Mouse (Mus musculus) embryo, embryonic 9.5 days (tissue): ENCODE data around the gene Selenoo.

ENCODE experiments used
- DNase-seq: peaks from one replicate; pipeline ENCODE4 v3.0.0-alpha.2; 2017; ENCODE audit errors: extremely low spot score

The Selenoo gene

DNA sequence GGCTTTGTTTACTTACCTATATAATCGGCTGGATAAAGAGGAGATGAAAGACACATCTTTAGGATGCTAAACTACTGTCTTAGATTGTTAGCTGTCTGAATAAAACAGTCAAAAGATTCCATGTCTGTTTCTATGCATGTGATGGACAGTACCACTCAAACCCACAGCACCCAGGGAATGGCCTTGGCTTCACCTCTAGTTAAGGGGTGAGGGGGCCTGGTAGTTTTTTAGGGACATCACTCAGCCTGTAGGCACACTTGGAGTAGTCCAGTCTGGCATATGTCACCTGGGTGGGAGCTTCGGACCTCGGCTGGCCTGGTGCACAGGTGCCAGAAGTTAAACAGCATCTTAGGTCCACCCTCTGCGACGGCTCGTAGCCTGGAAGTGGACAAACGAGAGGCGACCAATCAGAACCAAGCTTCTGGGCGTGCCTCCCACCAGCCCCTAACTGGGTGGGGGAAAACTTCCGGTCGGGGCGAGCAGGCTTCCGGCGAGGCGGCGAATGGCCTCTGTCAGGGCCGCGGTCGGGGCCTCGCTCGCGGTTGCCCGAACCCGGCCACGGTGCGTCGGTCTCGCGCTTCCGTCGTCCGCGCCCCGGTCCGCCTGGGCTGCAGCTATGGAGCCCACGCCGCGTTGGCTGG, at the start of gene Selenoo:
Gene Selenoo, plus strand, starts transcription at position 478 of the 641 bp plus-strand sequence.
- peak; percentile 85 for DNase-seq

DNA sequence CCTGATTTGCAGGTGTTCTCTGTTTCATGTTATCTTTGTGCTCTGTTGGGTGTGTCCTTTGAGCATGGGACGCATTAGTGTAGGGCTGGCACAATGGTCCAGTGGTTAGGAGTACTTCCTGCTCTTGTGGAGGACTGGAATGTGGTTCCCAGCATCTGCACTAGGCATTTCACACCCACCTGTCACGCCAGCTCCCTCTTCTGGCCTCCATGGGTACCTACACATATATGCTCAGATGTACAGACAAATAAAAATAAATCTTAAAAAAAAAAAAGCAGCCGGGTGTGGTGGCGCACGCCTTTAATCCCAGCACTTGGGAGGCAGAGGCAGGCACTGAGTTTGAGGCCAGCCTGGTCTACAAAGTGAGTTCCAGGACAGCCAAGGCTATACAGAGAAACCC, 44.5 kb upstream of the Selenoo start:
- no peak for DNase-seq

DNA sequence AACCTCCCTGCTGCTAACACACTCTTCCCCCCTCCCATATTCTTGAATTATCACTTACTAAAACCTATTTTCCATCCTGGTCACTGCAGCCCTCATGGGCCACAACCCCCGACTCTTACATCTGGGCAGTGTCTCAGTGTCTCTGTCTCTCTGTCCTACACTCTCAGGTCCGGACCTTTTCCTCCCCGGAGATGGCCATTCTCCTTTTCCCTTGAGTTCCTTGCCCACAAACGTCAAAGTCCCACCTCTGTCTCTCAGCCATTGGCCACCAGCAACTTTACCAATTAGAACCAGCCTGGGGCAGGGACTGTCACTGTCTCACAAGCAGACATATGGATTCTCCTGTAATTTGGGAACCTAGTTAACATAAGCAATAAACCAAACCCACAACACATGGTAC, 42.5 kb upstream of the Selenoo start:
- DNase-seq: no peak

DNA sequence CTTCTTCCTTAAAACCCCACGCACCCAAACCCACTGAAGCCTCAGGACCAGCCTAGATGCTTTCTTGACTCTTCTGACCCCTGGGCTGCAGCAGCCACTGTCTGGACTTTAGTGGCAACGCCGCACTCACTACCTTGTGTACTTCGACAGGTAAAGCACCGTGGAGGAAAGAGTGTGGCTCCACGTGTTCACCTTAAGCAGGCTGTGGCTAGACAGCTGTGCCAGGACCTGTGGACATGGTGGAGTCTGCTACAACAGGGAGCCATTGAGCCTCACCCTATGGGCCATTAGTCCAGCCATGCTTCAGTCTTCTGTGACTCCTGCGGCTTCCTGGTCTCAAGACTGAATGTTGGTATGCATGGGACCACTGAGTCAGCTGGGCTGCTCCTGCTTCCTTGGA, 34.2 kb upstream of the Selenoo start:
- DNase-seq: no peak

DNA sequence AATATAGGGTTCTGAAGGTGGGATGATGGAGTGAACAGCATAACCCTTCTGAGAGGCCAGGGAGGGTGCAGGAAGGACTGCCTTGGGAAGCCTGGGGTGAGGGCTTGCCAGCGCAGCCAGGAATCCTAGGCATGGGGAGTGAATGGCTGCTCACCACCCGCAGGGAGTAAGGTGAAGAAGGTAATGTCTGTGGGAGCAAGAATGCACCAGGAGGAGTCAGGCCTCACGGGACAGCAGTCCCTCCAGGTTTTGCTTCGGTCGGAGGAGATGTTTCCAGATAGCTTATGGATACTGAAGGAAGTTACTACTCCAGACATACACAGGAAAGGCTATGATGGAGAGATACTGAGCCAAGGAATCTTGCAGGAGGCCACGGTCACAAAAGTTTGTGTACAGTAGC, 30.1 kb upstream of the Selenoo start:
- DNase-seq: no peak

DNA sequence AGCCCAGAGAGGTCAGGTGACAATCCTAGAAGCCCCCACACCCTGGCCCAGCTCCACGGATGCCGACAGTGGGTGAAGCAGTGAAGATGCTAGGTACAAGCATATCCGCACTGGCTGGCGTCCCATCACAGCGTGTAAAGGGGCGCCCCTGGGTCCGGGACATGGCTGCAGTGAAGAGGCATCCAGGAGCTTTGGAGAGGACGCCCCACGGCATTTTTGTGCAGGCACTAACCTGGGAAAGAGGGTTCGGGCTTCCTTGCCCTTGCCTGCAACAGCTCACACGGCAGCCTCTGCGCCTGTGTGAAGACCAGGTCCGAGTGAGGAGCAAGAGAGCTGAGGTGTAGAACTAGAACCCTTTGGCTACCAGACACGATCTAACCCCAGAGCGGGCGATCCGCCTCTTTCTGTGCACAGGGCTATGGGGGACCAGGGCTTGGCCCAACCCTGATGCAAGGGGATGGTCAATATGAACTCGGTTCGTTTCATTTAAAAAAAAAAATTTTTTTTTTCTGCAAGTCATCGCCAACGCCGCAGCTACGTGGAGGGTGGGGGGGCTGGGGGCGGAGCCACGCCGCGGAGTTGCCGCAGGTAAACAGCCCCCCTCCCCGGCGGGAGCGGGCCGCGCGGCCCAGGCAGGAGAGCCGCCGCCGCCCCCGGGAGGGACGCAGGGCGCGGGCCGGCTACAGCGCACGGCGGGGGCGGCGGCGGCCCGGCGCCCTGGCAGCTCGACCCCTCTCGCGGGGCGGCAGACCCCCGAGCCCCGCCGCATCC, 29.5 kb upstream of the Selenoo start, which contains the start of gene Panx2:
Gene Panx2, plus strand, starts transcription at position 574 of the 771 bp plus-strand sequence.
- DNase-seq: peak; percentile 29

DNA sequence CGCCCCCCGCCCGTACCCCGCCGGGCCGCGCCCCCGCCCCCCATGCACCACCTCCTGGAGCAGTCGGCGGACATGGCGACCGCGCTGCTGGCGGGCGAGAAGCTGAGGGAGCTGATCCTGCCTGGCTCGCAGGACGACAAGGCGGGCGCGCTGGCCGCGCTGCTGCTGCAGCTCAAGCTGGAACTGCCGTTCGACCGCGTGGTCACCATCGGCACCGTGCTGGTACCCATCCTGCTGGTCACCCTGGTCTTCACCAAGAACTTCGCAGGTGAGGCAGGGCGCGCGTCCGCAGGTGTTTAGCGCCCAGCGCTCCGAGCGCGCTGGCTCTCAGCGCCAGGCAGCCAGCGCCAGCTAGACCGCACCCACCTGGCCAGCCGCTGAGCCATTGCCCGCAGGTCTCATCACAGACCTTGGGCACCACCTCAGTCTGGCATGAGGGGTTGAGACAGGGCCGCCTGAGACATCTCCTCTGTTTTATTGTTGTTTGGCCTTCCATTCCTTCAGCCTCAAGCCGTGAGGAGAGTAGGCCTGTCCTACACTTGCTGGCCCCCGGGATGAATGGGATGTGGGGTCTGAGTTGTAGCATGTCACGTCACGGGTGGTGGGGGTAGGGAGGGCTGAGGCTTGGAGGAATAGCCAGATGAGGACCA, 28.7 kb upstream of the Selenoo start:
- peak; percentile 54 for DNase-seq

DNA sequence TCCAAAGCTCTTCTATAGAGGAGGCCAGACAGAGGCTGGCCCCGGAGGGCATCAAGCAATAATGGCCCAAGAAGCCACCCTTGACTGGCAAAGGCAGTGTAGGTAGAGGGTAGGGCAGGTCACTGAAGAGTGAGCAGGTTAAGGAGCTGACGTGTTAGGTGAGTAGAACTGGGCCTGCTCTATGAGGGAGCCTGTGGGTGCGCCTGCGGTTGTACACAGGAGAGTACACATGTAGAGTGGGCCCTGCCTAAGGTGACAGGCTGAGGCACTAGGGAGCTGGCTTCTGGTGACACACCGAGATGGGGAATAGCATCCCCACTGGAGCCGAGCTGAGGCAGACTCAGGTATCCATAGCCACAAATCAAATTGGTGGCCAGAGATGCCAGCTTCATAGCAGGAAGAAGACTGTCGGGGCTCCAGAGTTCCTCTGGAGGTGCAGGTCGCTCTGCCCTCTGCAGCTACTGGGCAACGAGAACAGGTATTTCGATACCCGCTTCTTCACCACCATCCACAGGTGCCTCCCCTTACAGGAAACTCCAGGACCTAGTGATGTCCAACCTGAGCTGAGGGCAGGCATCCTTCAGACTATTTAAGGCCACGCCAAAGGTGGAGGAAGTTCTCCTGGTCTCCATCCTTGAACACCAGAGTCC, 27.9 kb upstream of the Selenoo start:
- DNase-seq: no peak

DNA sequence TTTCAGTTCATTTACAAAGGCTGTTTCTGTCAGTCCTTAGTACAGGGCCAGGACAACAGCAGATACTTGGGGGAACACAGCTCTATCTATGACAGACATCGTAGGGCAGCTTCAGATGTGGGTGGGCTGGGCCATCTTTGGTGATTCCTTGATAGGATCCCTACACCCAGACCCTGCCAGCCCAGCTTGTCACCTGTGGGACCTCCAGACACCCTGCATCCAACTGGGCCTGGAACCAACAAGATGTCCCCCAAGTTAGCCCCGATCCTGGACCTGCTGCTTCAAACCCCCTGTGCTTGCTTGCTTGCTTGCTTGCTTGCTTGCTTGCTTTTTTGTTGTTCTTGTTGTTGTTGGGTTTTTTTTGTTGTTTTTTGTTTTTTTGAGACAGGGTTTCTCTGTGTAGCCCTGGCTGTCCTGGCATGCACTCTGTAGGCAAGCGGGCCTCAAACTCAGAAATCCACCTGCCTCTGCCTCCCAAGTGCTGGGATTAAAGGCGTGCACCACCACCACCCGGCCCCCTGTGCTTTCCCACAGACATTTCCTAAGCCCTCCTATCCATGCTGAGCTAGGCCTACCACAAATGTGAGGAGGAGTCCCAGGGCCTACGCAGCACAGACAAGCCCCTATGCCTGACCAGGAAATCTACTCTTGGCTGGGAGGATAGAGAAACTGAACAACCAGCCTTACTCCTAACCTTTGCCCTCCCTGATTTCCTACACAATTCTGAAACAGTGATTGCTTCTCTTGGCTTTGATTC, 26.9 kb upstream of the Selenoo start:
- DNase-seq: no peak

DNA sequence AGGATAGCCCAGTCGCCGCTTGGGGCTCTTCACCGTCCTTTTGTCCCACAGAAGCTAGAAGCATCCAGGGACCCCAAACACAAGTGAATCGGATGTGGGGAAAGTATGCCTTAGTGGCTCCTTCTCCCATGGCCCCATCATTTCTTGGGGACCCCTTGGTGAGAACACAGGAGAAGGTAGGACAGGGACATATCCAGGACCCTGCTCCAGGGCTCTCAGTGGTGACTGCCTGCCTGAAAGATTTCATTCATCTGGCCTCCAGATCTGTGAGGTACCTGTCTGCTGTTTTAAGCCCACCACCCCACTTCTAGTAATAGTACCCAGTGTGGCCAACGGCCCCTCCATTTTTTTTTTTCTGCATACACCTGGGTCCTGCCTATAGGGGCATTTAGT, 26.4 kb upstream of the Selenoo start:
- DNase-seq: no peak

DNA sequence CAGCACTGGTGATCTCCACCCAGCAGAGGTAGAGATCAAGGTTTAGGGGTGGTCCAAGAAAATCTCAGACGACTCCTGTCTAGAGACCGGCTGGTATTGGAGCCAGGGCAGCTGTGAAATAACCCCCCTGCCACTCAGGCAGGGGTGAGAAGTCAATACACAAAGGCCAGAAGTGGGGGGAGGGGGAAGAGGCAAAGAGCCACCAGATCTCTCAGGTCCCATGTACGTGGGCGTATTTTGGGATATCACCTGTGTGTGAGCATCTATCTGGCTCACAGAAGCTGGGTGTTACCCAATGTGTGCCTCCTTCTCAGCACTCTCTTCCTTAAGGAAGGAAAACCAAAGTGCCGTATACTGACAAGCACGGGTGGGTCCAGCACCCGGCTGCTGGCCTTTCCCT, 25.9 kb upstream of the Selenoo start:
- no peak for DNase-seq

DNA sequence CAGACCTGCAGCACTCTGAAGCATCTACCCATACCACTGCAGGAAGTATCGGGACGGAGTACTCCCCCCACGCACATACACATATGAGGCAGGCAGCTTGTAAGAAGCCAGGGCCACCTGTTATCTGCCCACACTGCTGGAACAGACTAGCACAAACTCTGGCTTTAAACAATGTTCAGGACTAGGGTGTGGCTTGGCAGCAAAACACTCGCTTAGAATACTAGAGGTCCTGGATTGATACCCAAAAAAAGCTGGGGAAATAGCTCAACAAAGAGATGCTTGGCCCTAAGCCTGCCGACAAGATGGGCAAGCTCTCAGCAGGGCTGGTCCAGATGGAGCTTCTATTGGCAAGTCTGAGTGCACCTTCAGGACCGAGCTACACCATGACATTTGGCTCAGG, 25.3 kb upstream of the Selenoo start:
- no peak for DNase-seq

DNA sequence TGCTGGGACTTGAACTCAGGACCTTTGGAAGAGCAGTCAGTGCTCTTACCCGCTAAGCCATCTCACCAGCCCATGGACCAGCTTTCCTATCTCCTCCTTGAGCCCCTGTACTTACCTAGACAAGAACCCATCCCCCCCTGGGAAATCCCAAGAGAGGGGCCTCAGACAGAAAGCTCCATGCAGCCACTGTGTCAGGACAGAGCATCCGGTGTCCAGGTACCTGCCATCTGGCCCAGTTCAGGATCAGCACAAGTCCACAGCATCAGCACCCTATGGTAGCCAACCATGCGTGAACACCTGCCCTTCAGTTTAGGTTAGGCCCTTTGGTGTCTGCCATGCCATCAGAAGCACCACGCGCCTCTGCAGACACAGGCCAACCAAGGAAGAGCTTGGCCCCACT, 24.0 kb upstream of the Selenoo start:
- no peak for DNase-seq

DNA sequence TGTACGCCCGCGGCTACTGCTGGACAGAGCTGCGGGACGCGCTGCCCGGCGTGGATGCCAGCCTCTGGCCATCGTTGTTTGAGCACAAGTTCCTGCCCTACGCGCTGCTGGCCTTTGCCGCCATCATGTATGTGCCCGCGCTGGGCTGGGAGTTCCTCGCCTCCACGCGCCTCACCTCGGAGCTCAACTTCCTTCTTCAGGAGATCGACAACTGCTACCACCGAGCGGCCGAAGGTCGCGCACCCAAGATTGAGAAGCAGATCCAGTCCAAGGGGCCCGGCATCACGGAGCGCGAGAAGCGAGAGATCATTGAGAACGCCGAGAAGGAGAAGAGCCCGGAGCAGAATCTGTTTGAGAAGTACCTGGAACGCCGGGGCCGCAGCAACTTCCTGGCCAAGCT, 21.3 kb upstream of the Selenoo start:
- DNase-seq: no peak

DNA sequence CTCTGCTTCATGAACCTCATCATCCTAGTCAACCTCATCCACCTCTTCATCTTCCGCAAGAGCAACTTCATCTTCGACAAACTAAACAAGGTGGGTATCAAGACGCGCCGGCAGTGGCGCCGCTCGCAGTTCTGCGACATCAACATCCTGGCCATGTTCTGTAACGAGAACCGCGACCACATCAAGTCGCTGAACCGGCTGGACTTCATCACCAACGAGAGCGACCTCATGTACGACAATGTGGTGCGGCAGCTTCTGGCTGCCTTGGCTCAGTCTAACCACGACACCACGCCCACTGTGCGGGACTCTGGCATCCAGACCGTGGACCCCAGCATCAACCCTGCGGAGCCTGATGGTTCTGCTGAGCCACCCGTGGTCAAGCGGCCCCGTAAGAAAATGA, 20.7 kb upstream of the Selenoo start:
- no peak for DNase-seq

DNA sequence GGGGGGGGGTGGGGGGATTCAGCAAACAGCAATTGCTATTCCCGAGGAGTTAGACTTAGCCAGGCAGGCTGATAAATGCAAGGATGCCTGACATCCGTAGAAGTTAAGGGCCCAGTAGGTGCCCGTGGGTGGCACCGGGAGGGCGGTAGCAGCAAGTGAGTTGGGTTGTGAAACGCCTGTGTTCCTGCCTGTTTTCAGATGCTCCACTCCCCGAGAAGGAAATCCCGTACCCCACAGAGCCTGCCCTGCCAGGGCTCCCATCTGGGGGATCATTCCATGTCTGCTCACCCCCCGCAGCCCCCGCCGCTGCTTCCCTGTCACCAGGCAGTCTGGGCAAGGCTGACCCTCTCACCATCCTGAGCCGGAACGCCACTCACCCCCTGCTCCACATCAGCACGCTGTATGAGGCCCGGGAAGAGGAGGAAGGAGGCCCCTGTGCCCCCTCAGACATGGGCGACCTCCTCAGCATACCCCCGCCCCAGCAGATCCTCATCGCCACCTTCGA, 19.5 kb upstream of the Selenoo start:
- no peak for DNase-seq

DNA sequence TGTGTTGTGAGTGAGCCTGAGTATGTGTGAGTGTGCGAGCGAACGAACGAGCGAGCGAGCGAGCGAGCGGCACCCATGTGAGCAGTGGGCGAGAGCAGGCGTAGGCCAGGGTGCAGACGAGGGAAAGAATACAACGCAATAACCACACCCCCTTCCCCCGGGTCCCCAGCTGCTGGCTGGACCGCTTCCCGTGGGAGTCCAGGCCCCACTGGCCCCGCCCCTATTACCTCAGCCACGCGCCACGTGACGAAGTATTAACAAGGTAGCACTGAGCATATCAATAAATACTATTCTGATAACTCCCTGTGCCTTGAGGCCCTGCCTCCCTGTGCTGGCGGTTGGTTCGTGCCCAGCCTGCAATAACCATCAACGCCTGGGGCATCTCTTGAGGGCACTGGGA, 18.3 kb upstream of the Selenoo start:
- no peak for DNase-seq

DNA sequence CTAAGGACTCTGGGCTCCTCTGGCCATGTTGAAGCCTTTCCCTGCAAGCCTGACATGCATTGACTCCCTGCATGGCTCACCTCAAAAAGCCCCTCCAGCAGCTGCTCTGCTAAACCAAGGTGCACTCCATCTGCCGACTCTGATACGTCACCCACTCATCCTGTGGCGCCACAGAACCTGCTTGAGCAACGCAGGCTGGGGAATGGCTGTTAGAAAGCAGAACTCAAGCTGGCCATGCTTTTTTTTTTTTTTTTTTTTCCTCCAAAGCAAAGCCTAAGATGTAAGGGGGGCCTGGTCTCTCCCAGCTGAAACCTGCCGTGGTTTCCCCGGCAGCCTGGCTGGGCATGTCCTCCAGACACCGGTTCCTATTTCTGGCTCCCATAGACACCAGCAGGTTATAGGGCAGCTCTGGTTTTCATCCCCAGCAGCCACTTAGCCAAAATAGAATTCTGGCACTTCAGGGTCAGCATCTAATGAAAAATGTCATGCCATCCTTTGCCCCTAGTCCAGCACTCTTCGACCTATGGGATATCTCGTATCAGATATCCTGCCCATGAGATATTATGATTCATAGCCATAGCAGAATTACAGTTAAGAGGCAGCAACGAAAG, 14.8 kb upstream of the Selenoo start:
- DNase-seq: no peak

DNA sequence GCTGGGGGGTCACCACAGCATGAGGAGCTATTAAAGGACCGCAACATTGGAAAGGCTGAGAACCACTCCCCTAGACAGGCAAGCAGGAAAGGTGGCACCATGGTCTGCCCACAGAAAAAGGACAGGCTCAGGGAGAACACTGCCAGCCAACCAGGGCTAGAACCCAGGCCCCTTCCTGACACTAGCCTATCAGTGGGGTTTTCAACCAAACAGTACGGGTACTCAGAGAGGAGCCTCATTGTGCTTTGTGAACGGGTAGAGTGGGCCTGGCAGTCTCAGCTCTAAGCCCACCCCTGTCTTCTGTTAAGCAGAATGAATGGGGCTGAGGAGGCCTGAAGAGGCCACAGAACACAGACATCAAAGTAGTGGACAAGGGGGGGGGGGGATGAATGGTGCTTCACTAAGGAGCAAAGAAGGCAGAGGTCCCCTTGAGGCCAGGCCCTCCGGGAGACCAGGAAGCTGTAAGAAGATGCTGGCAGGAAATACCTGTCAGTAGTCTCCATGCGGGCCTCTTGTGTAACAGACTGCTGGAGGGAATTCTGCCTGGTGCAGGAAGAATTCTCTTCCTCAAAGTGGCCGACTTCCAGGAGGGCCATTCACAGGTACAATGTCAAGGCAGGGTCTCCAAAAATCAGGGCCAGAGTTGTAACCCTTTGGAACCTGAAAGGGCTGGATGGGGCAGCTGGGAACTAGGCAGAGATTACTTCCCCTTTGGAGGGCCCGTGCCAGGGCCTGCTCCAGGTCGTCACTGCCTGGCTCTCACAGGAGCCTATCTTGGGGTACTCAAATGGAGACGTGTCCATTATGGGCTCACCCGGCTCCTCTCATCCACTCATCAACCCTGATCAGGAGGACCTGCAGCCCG, 14.0 kb upstream of the Selenoo start, which contains the start of gene Trabd:
Gene Trabd, plus strand, starts transcription at position 512 of the 865 bp plus-strand sequence.
- peak; percentile 39 for DNase-seq
